Mouse (Mus musculus): Measurements from ENCODE around the gene Gm20388. TPM values are rescaled to one million over a fixed set of nuclear protein-coding genes. Genes with fewer than 3 reads are reported as not detected.
A peak's percentile ranks its signal among the peaks of the same experiment; 100 is the strongest.

The Gm20388 gene
- polyA plus RNA-seq, 1 experiment from 2014 or later: not detected

DNA sequence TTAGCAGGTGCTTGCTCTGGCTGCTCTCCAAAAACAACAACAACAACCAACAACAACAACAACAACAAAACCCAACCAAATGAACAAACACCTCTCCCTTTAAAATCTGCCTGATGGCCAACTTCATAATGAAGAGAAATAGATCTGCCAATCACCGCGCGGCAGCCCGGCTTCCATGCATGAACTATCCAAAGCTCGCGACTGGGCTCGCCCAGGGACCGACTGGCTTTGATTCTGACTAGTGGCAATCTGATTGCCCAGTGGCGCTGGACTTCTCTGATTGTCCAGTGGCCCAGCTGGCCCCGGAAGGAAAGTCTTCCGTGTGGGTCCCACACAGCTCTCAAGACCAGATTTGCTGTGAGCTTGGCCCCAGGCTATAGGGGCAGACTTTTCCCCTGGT, 825.8 kb downstream of the Gm20388 start:
- Histone ChIP-seq H3K4me1 (ENCODE audit: control insufficient read depth, insufficient read depth, low read length) (peaks cover 3% of the 10 kb centered on the region; the same call in 1 of the 2 replicates), H3K9ac (ENCODE audit: low read length) (no peak overlapping the region), H3K27ac (replicated peaks; ENCODE audit: low read depth, low read length) (no peak overlapping the region), H3K4me2 (ENCODE audit: low read depth, severe bottlenecking) (peak overlapping the region; percentile 80), H3K9me3 (ENCODE audit: control insufficient read depth, low read length) (no peaks in the 10 kb centered on the region), H3K36me3 (ENCODE audit: control insufficient read depth, insufficient read depth, low read length) (no peaks in the 10 kb centered on the region), H3K27me3 (ENCODE audit: control insufficient read depth, insufficient read depth, low read length) (peaks cover 39% of the 10 kb centered on the region), H3K4me3 (ENCODE audit: low read depth, low read length) (peak overlapping the region; percentile 34)
- 4% methylated on average over 11 of the region's 11 CpGs for WGBS
- DNase-seq (ENCODE audit: low spot score) (peak; percentile 71), ATAC-seq (ENCODE audit: insufficient number of reproducible peaks, low FRiP score, low TSS enrichment, low read depth) (peak; percentile 55; the same call in 1 of the 2 replicates)

DNA sequence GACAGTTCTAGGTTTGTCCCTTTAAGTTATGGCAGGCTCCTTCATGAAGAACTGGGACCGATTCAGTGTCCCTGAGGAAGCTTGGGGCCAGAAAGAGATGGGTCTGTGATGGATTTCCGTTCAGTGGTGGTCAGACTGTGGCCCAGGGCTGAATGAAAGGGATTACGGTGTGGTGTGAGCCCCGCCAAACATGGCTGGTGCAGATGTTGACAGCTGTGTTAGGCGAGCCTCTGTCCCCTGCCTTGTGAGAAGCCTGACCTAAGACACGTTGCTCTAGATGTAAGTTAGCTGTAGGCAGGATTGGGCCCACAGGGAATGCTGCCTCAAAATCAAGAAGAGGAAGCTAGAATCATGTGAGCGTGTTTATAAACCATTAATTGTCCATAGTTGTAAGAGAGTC, 826.5 kb downstream of the Gm20388 start:
- no peak for ATAC-seq (ENCODE audit: insufficient number of reproducible peaks, low FRiP score, low TSS enrichment, low read depth)
- no peaks in the 10 kb centered on the region for H3K36me3 ChIP-seq (ENCODE audit: control insufficient read depth, insufficient read depth, low read length)
- no peak overlapping the region for H3K9ac ChIP-seq (ENCODE audit: low read length)
- H3K27me3 ChIP-seq (ENCODE audit: control insufficient read depth, insufficient read depth, low read length): peaks cover 39% of the 10 kb centered on the region
- H3K4me3 ChIP-seq (ENCODE audit: low read depth, low read length): no peak overlapping the region
- no peaks in the 10 kb centered on the region for H3K9me3 ChIP-seq (ENCODE audit: control insufficient read depth, low read length)
- H3K4me2 ChIP-seq (ENCODE audit: low read depth, severe bottlenecking): no peak overlapping the region
- H3K27ac ChIP-seq (replicated peaks; ENCODE audit: low read depth, low read length): no peak overlapping the region
- no peak for DNase-seq (ENCODE audit: low spot score)
- peaks cover 3% of the 10 kb centered on the region; the same call in 1 of the 2 replicates for H3K4me1 ChIP-seq (ENCODE audit: control insufficient read depth, insufficient read depth, low read length)
- WGBS: 59% methylated on average over 7 of the region's 7 CpGs

DNA sequence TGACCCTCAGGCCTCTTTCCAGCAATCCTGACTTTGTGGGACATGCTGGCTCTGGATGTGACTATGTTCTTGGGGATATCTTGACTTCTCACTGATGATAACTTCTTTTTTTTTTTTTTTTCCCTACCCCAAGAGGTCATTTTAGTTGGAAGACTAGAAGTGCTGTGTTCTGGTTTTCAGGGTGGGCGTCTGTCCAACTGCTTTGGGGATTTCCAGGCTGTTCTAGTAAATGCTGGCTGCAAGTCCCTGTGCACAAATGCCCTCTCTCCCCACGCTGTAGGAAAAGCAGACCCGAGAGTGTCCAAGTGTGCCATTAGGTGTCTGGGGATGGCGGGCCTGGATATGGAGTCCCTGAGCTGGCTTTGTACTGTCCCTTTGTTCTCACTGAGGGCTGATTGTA, 828.1 kb downstream of the Gm20388 start:
- Histone ChIP-seq H3K4me2 (ENCODE audit: low read depth, severe bottlenecking) (no peak overlapping the region), H3K4me1 (ENCODE audit: control insufficient read depth, insufficient read depth, low read length) (peaks cover 3% of the 10 kb centered on the region), H3K9ac (ENCODE audit: low read length) (no peak overlapping the region), H3K27ac (replicated peaks; ENCODE audit: low read depth, low read length) (no peak overlapping the region), H3K4me3 (ENCODE audit: low read depth, low read length) (no peak overlapping the region), H3K36me3 (ENCODE audit: control insufficient read depth, insufficient read depth, low read length) (no peaks in the 10 kb centered on the region), H3K27me3 (ENCODE audit: control insufficient read depth, insufficient read depth, low read length) (peaks cover 33% of the 10 kb centered on the region), H3K9me3 (ENCODE audit: control insufficient read depth, low read length) (no peaks in the 10 kb centered on the region)
- ATAC-seq (ENCODE audit: insufficient number of reproducible peaks, low FRiP score, low TSS enrichment, low read depth) (no peak), DNase-seq (ENCODE audit: low spot score) (no peak)
- 72% methylated on average over 4 of the region's 4 CpGs for WGBS

DNA sequence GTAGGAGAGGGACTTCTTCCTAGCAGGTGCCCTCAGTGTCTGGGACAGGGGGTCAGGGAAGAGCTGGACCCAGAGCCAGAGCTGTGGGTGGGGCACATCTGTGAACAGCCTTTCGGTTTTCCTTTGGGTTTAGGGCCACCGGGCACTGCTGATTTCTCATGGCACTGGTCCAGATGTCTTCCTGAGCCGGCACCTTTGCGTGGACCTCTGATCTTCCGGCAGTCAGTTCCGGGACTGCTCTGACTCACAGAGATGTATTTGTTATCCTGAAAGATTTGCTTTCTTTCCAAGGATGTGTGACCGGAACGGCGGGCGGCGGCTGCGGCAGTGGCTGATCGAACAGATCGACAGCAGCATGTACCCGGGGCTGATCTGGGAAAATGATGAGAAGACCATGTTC, 828.9 kb downstream of the Gm20388 start:
- no peaks in the 10 kb centered on the region for H3K36me3 ChIP-seq (ENCODE audit: control insufficient read depth, insufficient read depth, low read length)
- 90% methylated on average over 15 of the region's 15 CpGs for WGBS
- ATAC-seq (ENCODE audit: insufficient number of reproducible peaks, low FRiP score, low TSS enrichment, low read depth) (no peak), DNase-seq (ENCODE audit: low spot score) (no peak)
- no peak overlapping the region for H3K27ac ChIP-seq (replicated peaks; ENCODE audit: low read depth, low read length)
- no peak overlapping the region for H3K4me3 ChIP-seq (ENCODE audit: low read depth, low read length)
- H3K4me2 ChIP-seq (ENCODE audit: low read depth, severe bottlenecking): no peak overlapping the region
- peaks cover 29% of the 10 kb centered on the region for H3K27me3 ChIP-seq (ENCODE audit: control insufficient read depth, insufficient read depth, low read length)
- no peak overlapping the region for H3K9ac ChIP-seq (ENCODE audit: low read length)
- H3K9me3 ChIP-seq (ENCODE audit: control insufficient read depth, low read length): no peaks in the 10 kb centered on the region
- peaks cover 5% of the 10 kb centered on the region for H3K4me1 ChIP-seq (ENCODE audit: control insufficient read depth, insufficient read depth, low read length)

DNA sequence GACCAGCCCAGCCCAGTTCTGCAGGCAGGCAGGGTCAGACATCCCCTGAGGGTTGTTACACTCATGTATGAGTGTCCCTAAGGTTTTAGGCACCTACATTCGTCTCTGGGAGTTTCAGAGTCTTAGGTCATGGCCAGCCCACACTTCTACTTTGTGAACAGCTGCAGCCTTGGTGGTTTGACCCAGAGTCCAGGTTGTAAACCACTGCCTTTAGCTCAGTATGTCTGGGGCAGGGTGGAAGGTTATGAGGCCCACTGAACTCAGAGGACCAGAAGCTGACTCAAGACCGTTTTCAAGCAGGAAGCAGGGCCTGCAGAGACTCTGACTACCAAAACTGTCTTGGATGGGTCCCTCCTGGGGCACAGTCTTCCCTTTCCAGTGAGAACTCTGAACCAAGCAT, 829.9 kb downstream of the Gm20388 start:
- Histone ChIP-seq H3K27me3 (ENCODE audit: control insufficient read depth, insufficient read depth, low read length) (peaks cover 19% of the 10 kb centered on the region), H3K9me3 (ENCODE audit: control insufficient read depth, low read length) (no peaks in the 10 kb centered on the region), H3K4me3 (ENCODE audit: low read depth, low read length) (no peak overlapping the region), H3K4me2 (ENCODE audit: low read depth, severe bottlenecking) (no peak overlapping the region), H3K9ac (ENCODE audit: low read length) (no peak overlapping the region), H3K4me1 (ENCODE audit: control insufficient read depth, insufficient read depth, low read length) (peaks cover 5% of the 10 kb centered on the region), H3K27ac (replicated peaks; ENCODE audit: low read depth, low read length) (no peak overlapping the region), H3K36me3 (ENCODE audit: control insufficient read depth, insufficient read depth, low read length) (no peaks in the 10 kb centered on the region)
- 57% methylated on average over 2 of the region's 2 CpGs for WGBS
- no peak for ATAC-seq (ENCODE audit: insufficient number of reproducible peaks, low FRiP score, low TSS enrichment, low read depth)
- no peak for DNase-seq (ENCODE audit: low spot score)

DNA sequence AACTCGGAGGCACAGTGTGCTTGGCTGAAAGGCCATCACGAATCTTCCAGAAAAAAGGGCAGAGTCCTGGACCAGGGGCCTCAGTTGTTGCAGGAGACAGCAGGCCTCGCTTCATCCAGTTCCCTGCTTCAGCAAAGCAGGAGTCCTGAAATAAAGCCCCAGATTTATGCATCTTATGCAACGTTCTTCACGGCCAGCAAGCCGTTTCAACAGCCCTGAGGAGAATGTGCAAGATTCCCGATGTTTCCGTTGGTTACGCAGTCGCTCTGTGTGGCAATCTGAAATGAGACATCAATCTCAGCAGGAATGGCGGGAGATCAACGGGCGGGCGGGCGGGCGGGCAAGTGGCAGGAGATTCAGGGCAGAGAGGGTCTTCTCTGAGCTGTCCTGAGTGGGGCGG, 830.4 kb downstream of the Gm20388 start:
- WGBS: 89% methylated on average over 17 of the region's 17 CpGs
- no peak overlapping the region for H3K4me2 ChIP-seq (ENCODE audit: low read depth, severe bottlenecking)
- no peaks in the 10 kb centered on the region for H3K9me3 ChIP-seq (ENCODE audit: control insufficient read depth, low read length)
- peaks cover 15% of the 10 kb centered on the region for H3K27me3 ChIP-seq (ENCODE audit: control insufficient read depth, insufficient read depth, low read length)
- H3K4me1 ChIP-seq (ENCODE audit: control insufficient read depth, insufficient read depth, low read length): peaks cover 2% of the 10 kb centered on the region; the same call in 1 of the 2 replicates
- H3K4me3 ChIP-seq (ENCODE audit: low read depth, low read length): no peak overlapping the region
- no peak for DNase-seq (ENCODE audit: low spot score)
- no peak overlapping the region for H3K27ac ChIP-seq (replicated peaks; ENCODE audit: low read depth, low read length)
- no peak for ATAC-seq (ENCODE audit: insufficient number of reproducible peaks, low FRiP score, low TSS enrichment, low read depth)
- no peak overlapping the region for H3K9ac ChIP-seq (ENCODE audit: low read length)
- no peaks in the 10 kb centered on the region for H3K36me3 ChIP-seq (ENCODE audit: control insufficient read depth, insufficient read depth, low read length)

DNA sequence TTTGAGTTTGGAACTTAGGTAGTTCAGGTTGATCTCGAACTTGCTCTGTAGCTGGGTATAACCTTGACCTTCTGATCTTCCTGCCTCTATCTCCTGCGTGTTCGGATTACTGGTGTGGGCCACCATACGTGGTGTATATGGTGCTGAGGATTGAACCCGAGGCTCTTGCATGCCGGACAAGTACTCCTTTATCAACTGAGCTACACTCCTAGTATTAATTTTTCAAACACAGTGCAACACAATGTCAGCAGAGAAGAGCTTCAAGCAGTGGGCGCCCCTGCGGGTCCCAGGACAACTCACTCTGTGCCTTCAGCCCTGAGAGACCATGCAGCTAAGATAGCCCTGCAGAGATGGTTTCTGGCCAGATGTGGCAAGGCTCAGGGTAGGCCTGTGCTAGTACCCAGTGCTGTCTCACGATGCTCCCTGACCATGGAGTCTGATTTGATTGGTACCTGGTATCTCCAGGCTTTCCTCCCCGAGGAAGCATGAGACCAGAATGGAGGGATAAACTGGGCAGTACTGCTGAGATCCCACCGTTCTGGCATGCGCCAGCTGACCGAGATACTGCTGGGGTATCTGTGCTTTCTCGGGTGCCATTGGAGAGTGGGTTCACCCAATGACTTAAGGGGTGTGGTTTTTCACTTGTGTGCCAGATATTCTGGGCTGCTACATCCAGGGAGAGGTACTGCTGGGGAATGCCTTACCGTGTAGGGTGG, 831.3 kb downstream of the Gm20388 start:
- Histone ChIP-seq H3K4me3 (ENCODE audit: low read depth, low read length) (no peak overlapping the region), H3K4me1 (ENCODE audit: control insufficient read depth, insufficient read depth, low read length) (peaks cover 2% of the 10 kb centered on the region; the same call in 1 of the 2 replicates), H3K27ac (replicated peaks; ENCODE audit: low read depth, low read length) (no peak overlapping the region), H3K9me3 (ENCODE audit: control insufficient read depth, low read length) (no peaks in the 10 kb centered on the region), H3K4me2 (ENCODE audit: low read depth, severe bottlenecking) (no peak overlapping the region), H3K9ac (ENCODE audit: low read length) (no peak overlapping the region), H3K27me3 (ENCODE audit: control insufficient read depth, insufficient read depth, low read length) (peaks cover 11% of the 10 kb centered on the region), H3K36me3 (ENCODE audit: control insufficient read depth, insufficient read depth, low read length) (no peaks in the 10 kb centered on the region)
- ATAC-seq (ENCODE audit: insufficient number of reproducible peaks, low FRiP score, low TSS enrichment, low read depth) (no peak), DNase-seq (ENCODE audit: low spot score) (no peak)
- 91% methylated on average over 15 of the region's 15 CpGs for WGBS

DNA sequence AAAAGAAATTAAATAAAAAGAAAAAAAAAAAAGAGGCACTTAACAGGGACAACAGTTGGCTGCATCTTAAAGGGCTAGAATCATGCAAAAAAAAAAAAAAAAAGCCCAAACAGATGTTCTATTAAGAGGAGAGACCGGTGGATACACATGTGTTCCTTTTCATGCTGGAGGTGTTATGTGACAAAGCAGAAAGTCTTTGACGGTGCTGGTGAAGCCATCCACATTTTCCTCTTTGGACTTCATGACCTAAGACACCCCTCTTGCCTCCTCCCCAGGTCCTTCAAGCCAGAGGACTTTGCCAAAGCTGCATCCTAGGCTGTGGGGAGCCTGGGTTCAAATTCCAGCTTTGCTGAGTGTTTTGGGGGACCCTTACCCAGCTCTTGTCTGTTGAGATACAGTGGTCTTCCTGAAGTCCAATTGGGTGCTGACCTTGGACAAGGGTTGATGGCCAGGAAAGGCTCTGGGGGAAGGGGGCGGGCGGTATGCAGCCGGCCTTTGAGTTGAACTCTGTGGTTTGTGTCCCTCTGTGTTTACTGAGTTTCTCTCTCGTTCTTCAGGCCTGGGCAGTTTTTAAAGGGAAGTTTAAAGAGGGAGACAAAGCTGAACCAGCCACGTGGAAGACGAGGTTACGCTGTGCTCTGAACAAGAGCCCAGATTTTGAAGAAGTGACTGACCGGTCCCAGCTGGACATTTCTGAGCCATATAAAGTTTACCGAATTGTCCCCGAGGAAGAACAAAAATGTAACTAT, 832.7 kb downstream of the Gm20388 start:
- no peak overlapping the region for H3K4me3 ChIP-seq (ENCODE audit: low read depth, low read length)
- DNase-seq (ENCODE audit: low spot score) (no peak), ATAC-seq (ENCODE audit: insufficient number of reproducible peaks, low FRiP score, low TSS enrichment, low read depth) (no peak)
- no peaks in the 10 kb centered on the region for H3K36me3 ChIP-seq (ENCODE audit: control insufficient read depth, insufficient read depth, low read length)
- H3K9me3 ChIP-seq (ENCODE audit: control insufficient read depth, low read length): no peaks in the 10 kb centered on the region
- H3K4me2 ChIP-seq (ENCODE audit: low read depth, severe bottlenecking): no peak overlapping the region
- H3K4me1 ChIP-seq (ENCODE audit: control insufficient read depth, insufficient read depth, low read length): peaks cover 2% of the 10 kb centered on the region; the same call in 1 of the 2 replicates
- H3K27me3 ChIP-seq (ENCODE audit: control insufficient read depth, insufficient read depth, low read length): peaks cover 2% of the 10 kb centered on the region; the same call in 1 of the 2 replicates
- 73% methylated on average over 12 of the region's 12 CpGs for WGBS
- H3K27ac ChIP-seq (replicated peaks; ENCODE audit: low read depth, low read length): no peak overlapping the region
- no peak overlapping the region for H3K9ac ChIP-seq (ENCODE audit: low read length)
